Mouse (Mus musculus): ENCODE data around the gene Tcf21.

DNA sequence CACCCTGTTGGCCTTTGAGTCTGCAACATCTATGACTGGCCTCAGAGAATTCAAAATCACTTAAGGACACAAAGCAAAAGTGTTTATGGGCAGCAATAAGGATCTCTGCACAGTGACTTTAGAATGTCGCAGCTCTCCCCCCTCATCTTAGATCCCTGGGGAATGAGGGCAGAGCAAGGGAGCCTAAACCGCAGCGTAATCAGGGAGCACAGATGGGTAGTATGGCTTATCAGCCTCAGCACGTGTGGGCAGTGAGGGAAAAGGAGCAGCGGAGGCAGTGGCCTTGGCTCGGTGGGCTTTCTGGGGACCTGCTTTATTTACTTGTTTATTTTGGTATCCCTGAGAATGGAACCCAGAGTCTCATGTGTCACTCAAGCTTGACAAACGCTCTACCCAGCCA lies 34.4 kb upstream of the Tcf21 start:
- TF ChIP-seq CHD2 (IDR thresholded peaks at IDR 0.05; ENCODE audit: low read depth, low read length): no peak
- TF ChIP-seq HCFC1 (IDR thresholded peaks at IDR 0.05; ENCODE audit: borderline replicate concordance, insufficient read depth, low read length): no peak
- TF ChIP-seq ZC3H11A (IDR thresholded peaks at IDR 0.05; ENCODE audit: borderline replicate concordance, low read depth, low read length): no peak
- TF ChIP-seq MAFK (IDR thresholded peaks at IDR 0.05; ENCODE audit: insufficient read depth, low read depth, low read length): no peak

All from ES-E14 (cell line).